Mouse (Mus musculus) midbrain, embryonic 16.5 days (tissue): ENCODE measurements at regions not wholly inside any gene's neighbourhood (a gene's known extent, or its start where the extent isn't known, plus 50 kb on each side); places are given as distances from the start of the nearest gene placed in this dataset.

Experiments used
- ATAC-seq: fragments of 200-750 bp; cut with Nextera tagmentation; 2 replicates; pipeline ENCODE4 v1.8.0; 2017; ENCODE audit warnings: moderate TSS enrichment
- H3K27ac ChIP-seq: fragments of 300-500 bp; sonication (generic); 2 replicates; pipeline ENCODE4 v1.5.1; 2014; ENCODE audit warnings: mild to moderate bottlenecking, low read length, mixed read lengths
- H3K27me3 ChIP-seq: fragments of 300-500 bp; sonication (generic); 2 replicates; pipeline ENCODE4 v1.6.1; 2014; ENCODE audit warnings: low read depth, low read length, mixed read lengths; ENCODE audit not compliant: control insufficient read depth, insufficient read depth
- H3K36me3 ChIP-seq: fragments of 300-500 bp; sonication (generic); 2 replicates; pipeline ENCODE4 v1.6.1; 2014; ENCODE audit warnings: mild to moderate bottlenecking, low read length, moderate library complexity, mixed read lengths; ENCODE audit not compliant: control insufficient read depth, insufficient read depth
- H3K4me1 ChIP-seq: fragments of 300-500 bp; sonication (generic); 2 replicates; pipeline ENCODE4 v1.6.1; 2014; ENCODE audit warnings: mild to moderate bottlenecking, low read length, mixed read lengths; ENCODE audit not compliant: control insufficient read depth, insufficient read depth
- H3K4me2 ChIP-seq: fragments of 300-500 bp; sonication (generic); 2 replicates; pipeline ENCODE4 v1.6.1; 2014; ENCODE audit warnings: mild to moderate bottlenecking, low read length, mixed read lengths
- H3K4me3 ChIP-seq: fragments of 300-500 bp; sonication (generic); 2 replicates; pipeline ENCODE4 v1.5.1; 2014; ENCODE audit warnings: low read depth, mild to moderate bottlenecking, low read length, moderate library complexity, mixed read lengths
- H3K9ac ChIP-seq: fragments of 300-500 bp; sonication (generic); 2 replicates; pipeline ENCODE4 v1.6.1; 2014; ENCODE audit warnings: low read depth, low read length, mixed read lengths
- H3K9me3 ChIP-seq: fragments of 300-500 bp; sonication (generic); replicated peaks from 2 replicates; pipeline ENCODE4 v1.6.1; 2014; ENCODE audit warnings: mild to moderate bottlenecking, low read length, mixed read lengths; ENCODE audit not compliant: control insufficient read depth, poor library complexity, severe bottlenecking
- WGBS: fragments of 180-500 bp; shearing (Covaris S2); extraction: QIAGEN DNeasy Blood & Tissue Kit; methylation state at CpG from one replicate; pipeline ENCODE4 v1.1.7; 2014; 5-methylcytosine and 5-hydroxymethylcytosine counted together

GRCm38 (mm10) chr5:119613413-119613812 is 57.1 kb upstream of the Tbx3 start:
- 8% methylated on average over 4 of the region's 6 CpGs for WGBS
- Histone ChIP-seq H3K36me3 (no peaks in the 10 kb centered on the region), H3K27ac (no peak overlapping the region), H3K4me1 (no peaks in the 10 kb centered on the region), H3K4me3 (no peak overlapping the region), H3K9ac (no peak overlapping the region), H3K27me3 (peaks cover 5% of the 10 kb centered on the region), H3K4me2 (no peak overlapping the region), H3K9me3 (no peaks in the 10 kb centered on the region)
- peak; percentile 56; the same call in 1 of the 2 replicates for ATAC-seq

- Histone ChIP-seq H3K4me3 (no peak overlapping the region), H3K9me3 (no peaks in the 10 kb centered on the region), H3K4me2 (no peak overlapping the region), H3K4me1 (no peaks in the 10 kb centered on the region), H3K9ac (no peak overlapping the region), H3K27ac (no peak overlapping the region), H3K27me3 (peaks cover 5% of the 10 kb centered on the region), H3K36me3 (no peaks in the 10 kb centered on the region)
- 86% methylated on average over 10 of the region's 10 CpGs for WGBS
- no peak for ATAC-seq
Observed at GRCm38 (mm10) chr5:119613981-119614770, 56.3 kb upstream of the Tbx3 start.

- H3K4me1 ChIP-seq, result no peaks in the 10 kb centered on the region
- H3K9me3 ChIP-seq, result no peaks in the 10 kb centered on the region
- H3K4me2 ChIP-seq, result no peak overlapping the region
- no peak overlapping the region for H3K9ac ChIP-seq
- no peak for ATAC-seq
- H3K36me3 ChIP-seq, result no peaks in the 10 kb centered on the region
- 62% methylated on average over 5 of the region's 5 CpGs for WGBS
- no peak overlapping the region for H3K4me3 ChIP-seq
- peaks cover 5% of the 10 kb centered on the region for H3K27me3 ChIP-seq
- no peak overlapping the region for H3K27ac ChIP-seq
Observed at GRCm38 (mm10) chr5:119615681-119616080, 54.8 kb upstream of the Tbx3 start.

DNA sequence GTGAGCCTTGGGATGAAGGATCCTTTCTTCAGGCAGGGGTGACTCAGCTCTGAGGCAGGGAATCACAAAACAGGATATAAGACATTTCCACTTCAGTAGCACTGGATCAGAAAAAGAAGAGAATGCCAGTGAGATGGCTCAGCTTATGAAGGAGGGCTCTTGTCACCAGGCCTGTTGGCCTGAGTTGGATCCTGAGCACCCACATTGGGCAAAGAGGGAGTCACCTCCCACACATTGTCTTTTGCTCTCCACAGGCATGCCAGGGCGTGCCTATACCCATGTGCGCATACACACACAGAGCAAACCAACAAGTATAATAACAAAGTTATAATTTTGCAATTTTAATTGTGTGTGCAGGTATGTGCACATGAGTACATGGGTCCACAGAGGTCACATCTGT is 52.6 kb upstream of the Tbx3 start:
- WGBS, result 86% methylated on average over 2 of the region's 2 CpGs
- peaks cover 5% of the 10 kb centered on the region for H3K27me3 ChIP-seq
- H3K9me3 ChIP-seq, result no peaks in the 10 kb centered on the region
- H3K36me3 ChIP-seq, result no peaks in the 10 kb centered on the region
- no peak overlapping the region for H3K27ac ChIP-seq
- H3K4me2 ChIP-seq, result no peak overlapping the region
- no peak overlapping the region for H3K4me3 ChIP-seq
- H3K4me1 ChIP-seq, result no peaks in the 10 kb centered on the region
- no peak overlapping the region for H3K9ac ChIP-seq
- ATAC-seq, result no peak

- 54% methylated on average over 8 of the region's 8 CpGs for WGBS
- H3K36me3 ChIP-seq, result no peaks in the 10 kb centered on the region
- H3K9me3 ChIP-seq, result no peaks in the 10 kb centered on the region
- H3K4me2 ChIP-seq, result no peak overlapping the region
- no peak overlapping the region for H3K4me3 ChIP-seq
- no peak overlapping the region for H3K27ac ChIP-seq
- no peak for ATAC-seq
- no peak overlapping the region for H3K9ac ChIP-seq
- H3K27me3 ChIP-seq, result peaks cover 15% of the 10 kb centered on the region
- H3K4me1 ChIP-seq, result no peaks in the 10 kb centered on the region
Observed at GRCm38 (mm10) chr5:119619906-119620305, 50.6 kb upstream of the Tbx3 start.
